Mouse (Mus musculus) CH12.LX (cell line): ENCODE data around the gene Ccdc18. TPM values are rescaled to one million over a fixed set of nuclear protein-coding genes. Genes with fewer than 3 reads are reported as not detected.
A peak's percentile ranks its signal among the peaks of the same experiment; 100 is the strongest.

Experiments
- DNase-seq: peaks from one replicate; pipeline ENCODE4 v3.0.0-alpha.2; 2013; ENCODE audit errors: extremely low read depth
- H3K27ac ChIP-seq: 2 replicates; pipeline ENCODE4 v1.5.1; 2012; ENCODE audit warnings: low read depth, mild to moderate bottlenecking, control low read depth, moderate library complexity; ENCODE audit not compliant: insufficient read depth
- H3K27me3 ChIP-seq: replicated peaks from 2 replicates; pipeline ENCODE3; 2012; ENCODE audit warnings: inconsistent platforms
- H3K36me3 ChIP-seq, 2 experiments: replicated peaks in 1 of 2; 2 replicates each; pipeline versions ENCODE3 to v1.6.1; 2012; ENCODE audit warnings: inconsistent platforms in 1 of 2, low read length in 1 of 2, mild to moderate bottlenecking in 1 of 2, mixed read lengths in 1 of 2, moderate library complexity in 1 of 2; ENCODE audit not compliant: control insufficient read depth in 1 of 2, insufficient read depth in 1 of 2
- H3K4me1 ChIP-seq, 2 experiments: 2 replicates each; pipeline ENCODE4 v1.6.1; 2012; ENCODE audit warnings: inconsistent platforms in 1 of 2, moderate library complexity in 1 of 2; ENCODE audit not compliant: insufficient read depth in 2 of 2, control insufficient read depth in 1 of 2
- H3K4me2 ChIP-seq: 2 replicates; pipeline ENCODE4 v1.6.1; 2012; ENCODE audit warnings: low read depth, mild to moderate bottlenecking, control low read depth; ENCODE audit not compliant: poor library complexity, insufficient read depth, severe bottlenecking
- H3K4me3 ChIP-seq, 3 experiments: fragments of 150-350 bp in 1 of 3; sonication (generic) in 1 of 3; replicated peaks in 1 of 3; 2 replicates each; pipeline versions ENCODE3 to v1.5.1; 2011 to 2012; ENCODE audit warnings: low read depth in 2 of 3, low read length in 2 of 3, mild to moderate bottlenecking in 2 of 3, moderate library complexity in 2 of 3, control low read depth in 1 of 3, improper control_type of control experiment in 1 of 3, inconsistent platforms in 1 of 3, mixed read lengths in 1 of 3; ENCODE audit not compliant: poor library complexity in 1 of 3
- H3K79me2 ChIP-seq: replicated peaks from 2 replicates; pipeline ENCODE4 v1.6.1; 2012; ENCODE audit warnings: mild to moderate bottlenecking, moderate library complexity; ENCODE audit not compliant: control insufficient read depth, poor library complexity, insufficient read depth, severe bottlenecking; ENCODE audit errors: extremely low read depth
- H3K9ac ChIP-seq: 2 replicates; pipeline ENCODE4 v1.6.1; 2012; ENCODE audit warnings: low read depth, mild to moderate bottlenecking, control low read depth, moderate library complexity; ENCODE audit not compliant: insufficient read depth
- H3K9me3 ChIP-seq: replicated peaks from 2 replicates; pipeline ENCODE3; 2012; ENCODE audit warnings: low read length, inconsistent platforms, mixed read lengths
- CHD1 ChIP-seq: IDR thresholded peaks from 2 replicates; pipeline ENCODE4 v1.6.1; 2012; ENCODE audit warnings: low read depth, low read length, improper control_type of control experiment, inconsistent platforms
- ELF1 ChIP-seq: IDR thresholded peaks from 2 replicates; pipeline ENCODE4 v1.6.1; 2014; ENCODE audit warnings: low read depth, mild to moderate bottlenecking, inconsistent platforms, low read length, improper control_type of control experiment
- EP300 ChIP-seq: IDR thresholded peaks from 2 replicates; pipeline ENCODE4 v1.6.1; 2011; ENCODE audit warnings: low read length, improper control_type of control experiment
- GABPA ChIP-seq: IDR thresholded peaks from 2 replicates; pipeline ENCODE4 v1.6.1; 2012; ENCODE audit warnings: low read depth, low read length, improper control_type of control experiment, inconsistent platforms; ENCODE audit not compliant: insufficient replicate concordance
- HCFC1 ChIP-seq: IDR thresholded peaks from 2 replicates; pipeline ENCODE4 v1.6.1; 2012; ENCODE audit warnings: low read depth, mild to moderate bottlenecking, inconsistent platforms, low read length, improper control_type of control experiment
- IRF4 ChIP-seq: IDR thresholded peaks from 2 replicates; pipeline ENCODE4 v1.6.1; 2014; ENCODE audit warnings: low read depth, mild to moderate bottlenecking, inconsistent platforms, low read length, improper control_type of control experiment
- JUN ChIP-seq: IDR thresholded peaks from 2 replicates; pipeline ENCODE4 v1.6.1; 2011; ENCODE audit warnings: low read depth, mild to moderate bottlenecking, low read length, improper control_type of control experiment, moderate library complexity; ENCODE audit not compliant: insufficient read depth
- JUND ChIP-seq: conservative IDR thresholded peaks from 2 replicates; pipeline ENCODE4 v1.6.1; 2011; ENCODE audit warnings: low read depth, low read length, improper control_type of control experiment
- MAFK ChIP-seq: IDR thresholded peaks from 2 replicates; pipeline ENCODE4 v1.6.1; 2011; ENCODE audit warnings: low read length, improper control_type of control experiment; ENCODE audit not compliant: insufficient replicate concordance
- MAX ChIP-seq: IDR thresholded peaks from 2 replicates; pipeline ENCODE4 v1.6.1; 2011; ENCODE audit warnings: low read length, improper control_type of control experiment
- MAZ ChIP-seq: IDR thresholded peaks from 2 replicates; pipeline ENCODE4 v1.6.1; 2012; ENCODE audit warnings: low read depth, mild to moderate bottlenecking, inconsistent platforms, low read length, improper control_type of control experiment, moderate library complexity
- MEF2A ChIP-seq: IDR thresholded peaks from 2 replicates; pipeline ENCODE4 v1.6.1; 2014; ENCODE audit warnings: low read depth, mild to moderate bottlenecking, inconsistent platforms, low read length, improper control_type of control experiment, borderline replicate concordance
- MXI1 ChIP-seq: IDR thresholded peaks from 2 replicates; pipeline ENCODE4 v1.6.1; 2011; ENCODE audit warnings: mild to moderate bottlenecking, low read depth, low read length, improper control_type of control experiment
- MYC ChIP-seq: IDR thresholded peaks from 2 replicates; pipeline ENCODE4 v1.6.1; 2011; ENCODE audit warnings: low read depth, mild to moderate bottlenecking, improper control_type of control experiment, low read length
- NELFE ChIP-seq: IDR thresholded peaks from 2 replicates; pipeline ENCODE4 v1.6.1; 2011; ENCODE audit warnings: low read depth, low read length, improper control_type of control experiment
- NRF1 ChIP-seq: IDR thresholded peaks from 2 replicates; pipeline ENCODE4 v1.6.1; 2014; ENCODE audit warnings: low read depth, mild to moderate bottlenecking, inconsistent platforms, low read length, improper control_type of control experiment, moderate library complexity
- PAX5 ChIP-seq: IDR thresholded peaks from 2 replicates; pipeline ENCODE4 v1.6.1; 2012; ENCODE audit warnings: low read length, inconsistent platforms, mixed read lengths
- POLR2AphosphoS2 ChIP-seq: IDR thresholded peaks from 2 replicates; pipeline ENCODE4 v1.6.1; 2011; ENCODE audit warnings: low read depth, low read length, improper control_type of control experiment
- RAD21 ChIP-seq: IDR thresholded peaks from 2 replicates; pipeline ENCODE4 v1.6.1; 2011; ENCODE audit warnings: low read depth, mild to moderate bottlenecking, low read length, improper control_type of control experiment, moderate library complexity
- RCOR1 ChIP-seq: conservative IDR thresholded peaks from 2 replicates; pipeline ENCODE4 v1.6.1; 2012; ENCODE audit warnings: low read depth, mild to moderate bottlenecking, inconsistent platforms, low read length, improper control_type of control experiment
- SIN3A ChIP-seq: IDR thresholded peaks from 2 replicates; pipeline ENCODE4 v1.6.1; 2012; ENCODE audit warnings: low read length, improper control_type of control experiment, inconsistent platforms
- SMC3 ChIP-seq: IDR thresholded peaks from 2 replicates; pipeline ENCODE4 v1.6.1; 2011; ENCODE audit warnings: low read depth, low read length, improper control_type of control experiment
- ZKSCAN1 ChIP-seq: IDR thresholded peaks from 2 replicates; pipeline ENCODE4 v1.6.1; 2012; ENCODE audit warnings: low read depth, inconsistent platforms, low read length, improper control_type of control experiment, borderline replicate concordance
- ZMIZ1 ChIP-seq: IDR thresholded peaks from 2 replicates; pipeline ENCODE4 v1.6.1; 2012; ENCODE audit warnings: low read depth, mild to moderate bottlenecking, inconsistent platforms, low read length, improper control_type of control experiment
- ZNF384 ChIP-seq: IDR thresholded peaks from 2 replicates; pipeline ENCODE4 v1.6.1; 2012; ENCODE audit warnings: low read depth, low read length, improper control_type of control experiment, inconsistent platforms
- dilution Hi-C: fragments of 300-500 bp; cut with MboI; formaldehyde crosslinking; loops from 2 replicates; pipeline ENCODE4 v1.14.3; 2020; ENCODE audit warnings: low sequenced_read_pairs; ENCODE audit not compliant: extremely low pct_unique_long_range_greater_than_20kb, extremely low pct_ligation_motif_present
- in situ Hi-C: fragments of 300-500 bp; cut with MboI; formaldehyde crosslinking; loops from 3 replicates; pipeline ENCODE4 v1.14.3; 2019; ENCODE audit warnings: low sequenced_read_pairs, low pct_ligation_motif_present, low pct_unique_long_range_greater_than_20kb, mixed read lengths
- polyA plus RNA-seq: library from polyadenylated mRNA; unstranded; fragments of >175 nt; gene quantifications from 2 replicates; pipeline ENCODE4 v1.2.1, GENCODE M21; 2012; ENCODE audit warnings: low read depth; ENCODE audit not compliant: insufficient read length
- total RNA-seq, 2 experiments: library from RNA; depleted of rRNA; stranded (reverse); fragments of 300-350 nt in 1 of 2; fragments of >200 nt in 1 of 2; gene quantifications; 2 replicates each; pipeline ENCODE4 v1.2.3; 2012 to 2014

Ccdc18 gene
- total and polyA plus RNA-seq, 3 experiments, result 2.7 to 4.7 (median 3.9) TPM

DNA sequence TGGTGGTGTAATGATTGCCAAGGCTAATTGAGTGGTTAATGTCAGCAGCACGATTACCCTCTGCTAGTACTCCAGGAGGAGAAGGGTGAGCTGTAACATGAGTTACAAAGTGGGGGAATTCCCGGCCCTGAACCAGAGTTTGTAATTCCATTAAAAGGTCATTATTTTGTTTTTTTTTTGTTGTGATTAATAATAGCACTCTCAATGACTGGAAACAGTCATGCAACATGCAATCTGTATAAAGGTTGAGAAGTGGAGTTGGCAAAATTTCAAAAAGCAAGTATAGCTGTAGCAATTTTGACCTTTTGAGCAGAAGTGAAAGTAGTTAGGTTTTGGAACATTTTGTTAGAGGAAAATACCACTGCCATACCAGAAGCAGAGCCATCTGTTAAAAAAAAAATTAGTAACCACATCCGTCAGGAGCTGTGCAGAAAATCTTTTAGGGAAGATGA, 113.7 kb downstream of the Ccdc18 start (continued):
- TF ChIP-seq MYC, result peak; percentile 67; the same call in 1 of the 2 replicates
- no peak for TF ChIP-seq POLR2AphosphoS2
- no peak for TF ChIP-seq NRF1
- TF ChIP-seq IRF4, result peak; percentile 95
- peak; percentile 98 for TF ChIP-seq EP300
- TF ChIP-seq SMC3, result no peak
- TF ChIP-seq SIN3A, result peak; percentile 86
- TF ChIP-seq HCFC1, result no peak; the same call in 1 of the 2 replicates
- TF ChIP-seq MXI1, result 0 out of 2 replicates have a peak, but pooled peaks have one; percentile 38
- TF ChIP-seq CHD1, result peak; percentile 75; the same call in 1 of the 2 replicates
- no peak for TF ChIP-seq PAX5
- TF ChIP-seq MAFK, result 0 out of 2 replicates have a peak, but pooled peaks have one; percentile 55
- TF ChIP-seq ELF1, result peak; percentile 23; the same call in 1 of the 2 replicates
- TF ChIP-seq, all 38 proteins: peak for 21

DNA sequence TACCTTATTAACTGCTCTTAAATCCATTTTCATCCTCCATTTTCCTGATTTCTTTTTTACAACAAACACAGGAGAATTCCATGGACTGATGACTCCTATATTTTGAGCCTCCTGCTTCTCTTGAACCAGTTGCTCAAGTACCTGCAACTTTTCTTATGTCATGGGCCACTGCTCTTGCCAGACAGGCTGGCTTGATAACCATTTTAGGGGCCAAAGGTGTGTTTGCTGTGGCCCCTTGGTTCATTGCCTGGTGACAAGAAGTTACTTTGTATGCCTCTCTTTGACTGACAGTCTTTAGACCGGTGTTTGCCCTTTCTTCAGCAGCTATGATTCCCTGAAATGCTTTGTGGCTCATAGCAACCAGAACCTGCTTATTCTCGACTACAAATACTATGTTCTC, 117.4 kb downstream of the Ccdc18 start:
- in situ Hi-C loops (no loop called here), dilution Hi-C loops (no loop called here)
- no peak overlapping the region for H3K4me2 ChIP-seq
- no peaks in the 10 kb centered on the region for H3K79me2 ChIP-seq
- no peak overlapping the region for H3K9ac ChIP-seq
- no peaks in the 10 kb centered on the region for H3K9me3 ChIP-seq
- no peak for TF ChIP-seq GABPA
- TF ChIP-seq JUN, result no peak
- no peak for TF ChIP-seq SMC3
- TF ChIP-seq CHD1, result no peak
- no peak for TF ChIP-seq MAX
- TF ChIP-seq JUND, result no peak
- TF ChIP-seq RAD21, result no peak
- no peak for TF ChIP-seq MAFK
- TF ChIP-seq NELFE, result no peak
- no peak for TF ChIP-seq EP300
- no peak for TF ChIP-seq RCOR1
- no peak for TF ChIP-seq HCFC1
- no peak for TF ChIP-seq ELF1
- no peak for TF ChIP-seq MEF2A
- no peak for TF ChIP-seq ZKSCAN1
- TF ChIP-seq MYC, result no peak
- no peak for TF ChIP-seq ZMIZ1
- no peak for TF ChIP-seq NRF1
- no peak for TF ChIP-seq MAZ
- TF ChIP-seq ZNF384, result no peak
- no peak for DNase-seq
- no peaks in the 10 kb centered on the region for H3K36me3 ChIP-seq
- H3K4me1 ChIP-seq, result peaks cover 2 to 14% of the 10 kb centered on the region in 2 experiments; a peak in 3 of 4 replicates
- no peaks in the 10 kb centered on the region for H3K27me3 ChIP-seq
- H3K4me3 ChIP-seq, result no peak overlapping the region
- no peak overlapping the region for H3K27ac ChIP-seq
